Mouse (Mus musculus) brain, embryonic 14.5 days (tissue): ENCODE measurements around the gene Fam19a3. TPM values are rescaled to one million over a fixed set of nuclear protein-coding genes. Genes with fewer than 3 reads are reported as not detected.
"Not testable (repeated sequence)": the region's sequence is repeated elsewhere in the genome, so short reads cannot be mapped to it uniquely, and the experiment has no call there.

Source experiments
- DNase-seq: peaks from one replicate; pipeline ENCODE4 v3.0.0-alpha.2; 2011; ENCODE audit warnings: low read depth
- CTCF ChIP-seq: fragments of 200-500 bp; IDR thresholded peaks from 2 replicates; pipeline ENCODE4 v1.5.1; 2012; ENCODE audit warnings: inconsistent platforms, mild to moderate bottlenecking, moderate library complexity, borderline replicate concordance; ENCODE audit not compliant: insufficient read depth, insufficient read length; ENCODE audit errors: extremely low read depth
- POLR2A ChIP-seq: fragments of 200-500 bp; IDR thresholded peaks from 2 replicates; pipeline ENCODE4 v1.6.1; 2012; ENCODE audit warnings: mild to moderate bottlenecking, inconsistent platforms, borderline replicate concordance; ENCODE audit not compliant: poor library complexity, insufficient read depth, insufficient read length, severe bottlenecking; ENCODE audit errors: extremely low read depth
- polyA plus RNA-seq: library from polyadenylated mRNA; depleted of rRNA; stranded (reverse); fragments of >200 nt; gene quantifications from 2 replicates; pipeline ENCODE4 v1.2.3, GENCODE M21; 2012; rRNA removed

Gene Fam19a3
- 0.12 and 0.26 TPM in 2 replicates for polyA plus RNA-seq

DNA sequence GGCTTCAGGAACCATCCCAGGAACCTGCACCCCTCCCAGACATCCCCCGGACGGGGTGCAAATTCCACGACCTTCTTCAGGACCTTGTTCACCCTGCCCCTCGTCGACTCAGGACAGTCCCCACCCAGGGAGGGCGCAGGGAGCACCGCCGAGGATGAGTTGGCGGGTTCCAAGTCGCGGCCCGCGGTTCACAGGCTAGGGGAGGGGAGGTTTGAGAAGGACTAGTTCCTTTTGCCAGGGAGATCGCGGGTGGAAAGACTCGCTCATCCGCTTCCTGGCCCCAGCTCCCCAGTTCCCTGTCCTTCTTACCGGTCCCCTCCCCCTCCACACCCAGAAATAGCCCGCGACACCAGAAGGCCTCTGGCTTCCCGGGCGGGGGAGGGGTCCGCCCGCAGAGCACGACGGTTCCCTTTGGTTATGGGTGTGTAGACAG lies at the start of gene Fam19a3:
Gene Fam19a3, minus strand, starts transcription at position 370 of the 433 bp plus-strand sequence.
- TF ChIP-seq POLR2A (no peak), CTCF (no peak)
- DNase-seq = no peak

GRCm38 (mm10) chr3:104822413-104822812 lies 40.8 kb upstream of the Fam19a3 start:
- TF ChIP-seq POLR2A (no peak), CTCF (no peak)
- no peak for DNase-seq

GRCm38 (mm10) chr3:104820426-104820825 lies 38.8 kb upstream of the Fam19a3 start:
- no peak for TF ChIP-seq POLR2A
- no peak for TF ChIP-seq CTCF
- no peak for DNase-seq

GRCm38 (mm10) chr3:104818749-104819134 lies 37.1 kb upstream of the Fam19a3 start:
- TF ChIP-seq CTCF = no peak
- no peak for TF ChIP-seq POLR2A
- no peak for DNase-seq

DNA sequence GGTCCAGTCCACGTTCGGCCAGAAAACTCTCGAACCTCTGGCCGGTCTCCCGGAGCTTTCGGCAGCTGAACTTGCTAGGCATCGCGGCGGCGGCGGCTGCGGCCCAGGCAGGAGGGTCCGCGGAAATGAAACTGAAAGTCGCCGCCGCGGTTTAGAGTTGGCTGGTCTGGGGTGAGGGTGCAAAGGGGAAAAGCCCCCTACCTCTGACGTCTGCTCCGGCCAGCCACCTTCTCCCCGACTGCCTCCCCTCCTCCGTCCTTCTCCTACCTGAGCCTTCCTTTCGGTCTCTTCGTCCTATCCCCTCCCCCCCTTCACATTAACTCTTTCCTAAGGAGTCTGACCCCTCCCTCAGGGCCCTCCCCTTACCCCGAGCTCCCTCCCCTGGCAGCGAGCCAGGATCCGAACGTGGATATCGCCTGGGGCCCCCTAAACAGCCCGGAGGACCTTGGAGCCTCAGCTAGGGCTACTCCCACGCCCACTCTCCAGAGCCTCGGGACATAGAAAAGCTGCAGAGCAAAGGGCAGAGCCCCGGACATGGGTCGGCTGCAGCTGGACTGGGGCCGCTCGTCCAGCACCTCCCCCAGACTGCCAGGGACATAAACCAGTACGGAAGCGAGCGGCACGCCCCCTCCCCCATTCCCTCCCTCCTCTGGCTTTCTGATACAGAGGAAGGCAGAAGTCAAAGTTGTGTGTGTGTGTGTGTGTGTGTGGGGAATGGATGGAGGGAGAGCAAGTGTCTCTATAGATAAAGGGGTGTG lies 36.5 kb upstream of the Fam19a3 start, which contains the start of gene Mov10:
Gene Mov10, minus strand, starts transcription at position 573 of the 758 bp plus-strand sequence.
- no peak for TF ChIP-seq CTCF
- TF ChIP-seq POLR2A = no peak
- DNase-seq = peak; percentile 71

- no peak for TF ChIP-seq CTCF
- no peak for TF ChIP-seq POLR2A
Measured at GRCm38 (mm10) chr3:104817481-104817990, 35.9 kb upstream of the Fam19a3 start.

GRCm38 (mm10) chr3:104816130-104816529 lies 34.5 kb upstream of the Fam19a3 start:
- TF ChIP-seq CTCF = no peak
- TF ChIP-seq POLR2A = no peak
- DNase-seq = no peak

More at GRCm38 (mm10) chr3:104817481-104817990, 35.9 kb upstream of the Fam19a3 start:
- peak; percentile 65 for DNase-seq

- DNase-seq = no peak
- TF ChIP-seq CTCF (no peak), POLR2A (no peak)
Measured at GRCm38 (mm10) chr3:104815346-104815745, 33.7 kb upstream of the Fam19a3 start.

- no peak for TF ChIP-seq POLR2A
- no peak for TF ChIP-seq CTCF
Measured at GRCm38 (mm10) chr3:104814746-104815145, 33.1 kb upstream of the Fam19a3 start.

DNA sequence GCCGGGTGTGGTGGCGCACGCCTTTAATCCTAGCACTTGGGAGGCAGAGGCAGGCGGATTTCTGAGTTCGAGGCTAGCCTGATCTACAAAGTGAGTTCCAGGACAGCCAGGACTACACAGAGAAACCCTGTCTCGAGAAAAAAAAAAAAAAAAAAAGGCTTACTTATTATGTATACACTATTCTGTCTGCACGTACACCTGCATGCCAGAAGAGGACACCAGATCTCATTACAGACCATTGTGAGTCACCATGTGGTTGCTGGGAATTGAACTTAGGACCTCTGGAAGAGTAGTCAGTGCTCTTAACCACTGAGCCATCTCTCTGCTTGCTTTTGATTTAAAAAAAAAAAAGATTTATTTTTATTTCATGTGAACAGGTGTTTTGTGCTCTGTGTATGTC lies 31.6 kb upstream of the Fam19a3 start:
- not testable (repeated sequence) for DNase-seq

More at GRCm38 (mm10) chr3:104814746-104815145, 33.1 kb upstream of the Fam19a3 start:
- no peak for DNase-seq

- no peak for DNase-seq
- TF ChIP-seq POLR2A = no peak
- no peak for TF ChIP-seq CTCF
Measured at GRCm38 (mm10) chr3:104812254-104812653, 30.6 kb upstream of the Fam19a3 start.

DNA sequence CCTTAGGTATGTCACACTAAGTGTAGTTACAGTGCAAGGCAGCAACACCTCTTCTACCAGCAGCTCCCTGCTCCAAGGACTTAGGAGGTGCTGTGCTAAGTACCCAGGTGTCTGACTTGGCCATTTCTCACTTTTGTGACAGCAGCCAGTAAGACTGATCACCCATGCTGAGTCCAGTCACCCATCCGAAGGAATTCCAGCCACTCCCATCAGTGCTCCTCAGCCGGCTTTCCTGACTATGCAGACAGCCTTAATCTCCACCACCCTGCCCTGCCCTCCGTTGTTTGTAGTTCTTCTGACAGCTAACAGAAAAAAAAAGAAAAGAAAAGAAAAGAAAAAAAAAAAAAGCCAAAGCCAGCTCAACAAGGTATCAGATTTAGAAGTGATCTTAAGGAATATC lies 30.1 kb upstream of the Fam19a3 start:
- DNase-seq = no peak
- no peak for TF ChIP-seq POLR2A
- TF ChIP-seq CTCF = no peak
